Mouse (Mus musculus) A20 (cell line): Measurements from ENCODE around the gene Smok3b.
A peak's percentile ranks its signal among the peaks of the same experiment; 100 is the strongest.
"Not testable (repeated sequence)": the region's sequence is repeated elsewhere in the genome, so short reads cannot be mapped to it uniquely, and the experiment has no call there.

Experiments
- DNase-seq: peaks from one replicate; pipeline ENCODE4 v3.0.0-alpha.2; 2011; ENCODE audit warnings: low read depth, low spot score

Smok3b gene

DNA sequence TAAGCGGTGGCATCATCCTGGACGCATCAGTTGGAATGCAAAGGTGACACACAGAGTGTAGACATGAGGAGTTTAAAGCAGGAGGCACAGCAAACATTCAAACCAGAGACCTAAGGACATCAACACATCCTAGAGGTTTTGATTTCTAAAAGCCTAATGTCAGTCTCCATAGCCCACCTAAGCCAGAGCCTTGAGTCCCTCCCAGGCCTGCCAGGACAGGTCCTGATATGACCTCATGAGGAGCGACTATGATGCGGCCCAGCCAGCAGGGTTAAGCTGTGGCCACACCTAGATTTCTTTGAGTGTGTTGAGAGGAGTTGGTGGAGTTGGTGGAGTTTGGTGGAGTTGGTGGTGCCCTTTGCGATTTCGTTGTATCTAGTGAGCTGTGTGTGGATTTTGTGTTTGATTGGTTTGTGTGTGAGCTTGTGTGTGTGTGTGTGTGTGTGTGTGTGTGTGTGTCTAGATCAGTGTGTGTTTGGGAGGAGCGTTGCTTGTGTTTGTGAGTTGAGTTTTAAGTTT, at the start of gene Smok3b, which contains the start of gene Smok3a:
Gene Smok3b (plus strand): TSS at position 469 of the 519 bp plus-strand sequence.
Gene Smok3a (plus strand): TSS at position 301 of the 519 bp plus-strand sequence.
- DNase-seq: not testable (repeated sequence)

DNA sequence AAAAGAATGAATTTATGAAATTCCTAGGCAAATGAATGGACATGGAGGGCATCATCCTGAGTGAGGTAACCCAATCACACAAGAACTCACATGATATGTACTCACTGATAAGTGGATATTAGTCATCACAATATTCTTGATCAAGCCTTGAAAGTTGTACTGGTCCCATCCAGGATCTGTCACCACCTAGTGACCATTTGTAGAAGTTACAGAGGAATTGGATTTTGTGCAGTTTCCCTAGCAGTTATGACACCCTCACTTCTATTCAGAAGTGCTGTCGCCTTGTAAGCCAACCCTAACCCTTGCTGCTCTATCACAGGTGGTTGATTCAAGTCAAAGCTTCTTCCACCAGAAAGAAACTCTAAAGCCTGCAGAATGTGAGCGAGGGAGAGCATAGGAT, 48.1 kb upstream of the Smok3b start:
- peak; percentile 37 for DNase-seq

DNA sequence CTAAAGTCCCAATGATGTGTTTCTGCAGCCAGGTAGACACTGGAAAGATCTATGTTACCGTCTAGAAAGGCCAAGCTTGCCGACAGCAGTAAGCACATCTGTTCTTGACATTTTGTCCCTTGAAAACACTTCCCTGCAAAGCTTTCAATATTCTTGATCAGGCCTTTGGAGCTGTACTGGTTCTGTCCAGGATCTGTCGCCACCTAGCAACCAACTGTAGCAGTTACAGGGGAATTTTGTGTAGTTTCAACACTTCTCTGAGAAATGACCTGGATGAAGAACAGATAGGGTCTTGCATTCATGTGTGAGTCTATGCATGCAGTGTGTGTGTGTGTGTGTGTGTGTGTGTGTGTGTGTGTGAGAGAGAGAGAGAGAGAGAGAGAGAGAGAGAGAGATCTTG, 47.5 kb upstream of the Smok3b start:
- DNase-seq: peak; percentile 26

DNA sequence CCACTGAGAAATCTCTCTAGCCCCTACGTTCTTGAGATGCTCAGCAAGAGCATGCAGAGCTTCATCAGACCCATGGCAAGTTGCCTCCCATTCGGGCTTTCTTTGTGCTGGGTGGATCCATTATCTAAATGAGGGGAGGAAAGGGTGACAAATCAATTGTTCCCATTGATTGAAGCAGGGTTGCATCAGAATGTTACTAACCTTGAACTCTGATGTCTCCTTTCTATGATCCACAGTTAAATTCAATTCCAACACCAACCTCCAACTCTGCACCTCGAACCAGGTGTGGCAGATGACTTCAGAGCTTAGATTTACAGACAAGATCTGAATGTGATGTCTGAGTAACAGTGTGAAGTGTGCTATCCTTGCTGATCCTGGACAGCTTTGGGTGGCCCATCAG, 46.5 kb upstream of the Smok3b start:
- DNase-seq: no peak

DNA sequence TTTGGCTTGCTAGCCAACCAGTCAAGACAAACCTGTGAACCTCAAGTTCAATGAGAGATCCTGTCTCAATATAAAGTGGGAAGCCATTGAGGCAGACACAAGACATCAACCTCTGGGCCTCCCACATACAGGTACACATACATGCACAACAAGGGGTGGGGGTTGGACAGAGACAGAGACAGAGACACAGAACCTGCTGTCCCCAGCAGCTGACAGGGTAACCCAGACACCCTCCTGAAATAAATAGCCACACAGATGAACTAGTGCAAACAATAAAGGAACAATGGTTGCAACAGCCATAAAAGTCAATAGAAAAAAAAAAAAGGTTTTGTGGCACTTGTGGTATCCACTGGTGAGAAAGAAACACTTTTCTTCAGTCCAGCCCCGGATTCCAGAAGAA, 45.8 kb upstream of the Smok3b start:
- DNase-seq: no peak

DNA sequence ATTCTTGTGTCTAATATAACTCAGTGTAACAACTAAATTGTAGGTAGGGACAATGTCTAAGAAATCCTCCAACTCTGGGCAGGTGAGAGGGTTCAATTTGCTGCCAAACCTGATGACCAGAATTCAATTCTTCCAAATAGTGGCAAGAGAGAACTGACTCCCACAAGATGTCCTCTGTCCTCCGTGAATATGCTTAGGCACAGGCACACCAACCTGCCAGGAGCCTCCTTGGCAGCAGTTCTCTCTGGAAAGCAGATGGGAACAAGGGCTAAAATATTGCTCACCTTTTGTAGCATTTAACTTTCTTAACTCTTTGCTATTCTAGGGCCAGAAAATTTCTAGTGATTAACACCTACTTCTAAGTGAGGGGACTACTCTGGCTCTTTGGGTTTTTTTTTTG, 43.9 kb upstream of the Smok3b start:
- no peak for DNase-seq

DNA sequence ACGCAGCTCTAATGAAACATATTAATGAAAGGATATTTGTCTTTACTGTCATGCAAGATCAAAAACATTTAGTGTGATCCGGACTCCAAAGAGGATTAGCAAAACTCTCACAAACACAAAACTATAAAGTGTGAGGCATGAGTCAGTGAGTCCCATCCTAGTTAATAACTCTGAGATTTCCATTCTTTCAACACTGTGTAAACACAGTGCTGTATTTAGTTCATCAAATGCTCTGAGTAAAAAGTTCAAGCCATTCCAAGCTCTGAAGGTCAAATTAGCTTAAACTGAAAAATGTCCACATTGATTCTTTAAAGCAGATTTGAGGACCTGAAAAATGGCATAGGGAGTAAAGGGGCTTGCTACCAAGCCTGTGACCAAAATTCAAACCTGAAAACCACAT, 42.1 kb upstream of the Smok3b start:
- no peak for DNase-seq

DNA sequence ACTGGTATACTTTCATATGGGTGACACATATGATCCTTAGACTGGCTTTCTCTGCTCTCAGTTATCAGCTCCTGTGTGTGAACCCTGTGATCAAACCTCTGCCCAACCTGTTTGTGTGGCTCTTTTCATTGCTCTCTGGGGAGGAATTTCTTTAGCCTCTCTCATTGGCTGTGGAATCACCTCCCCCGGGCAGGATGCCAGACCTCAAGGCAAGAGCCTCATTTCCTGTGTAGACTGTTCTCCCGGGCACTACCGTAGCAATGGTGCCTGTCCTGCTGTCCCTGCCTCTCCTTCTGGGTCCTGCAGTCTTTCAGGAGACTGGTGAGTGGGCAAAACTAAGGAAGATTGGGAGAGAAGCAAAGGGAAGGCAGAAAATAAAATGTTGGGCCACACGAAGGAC, 39.9 kb upstream of the Smok3b start, which contains the start of gene Azgp1:
Gene Azgp1 (plus strand): TSS at position 221 of the 400 bp plus-strand sequence.
- DNase-seq: no peak

DNA sequence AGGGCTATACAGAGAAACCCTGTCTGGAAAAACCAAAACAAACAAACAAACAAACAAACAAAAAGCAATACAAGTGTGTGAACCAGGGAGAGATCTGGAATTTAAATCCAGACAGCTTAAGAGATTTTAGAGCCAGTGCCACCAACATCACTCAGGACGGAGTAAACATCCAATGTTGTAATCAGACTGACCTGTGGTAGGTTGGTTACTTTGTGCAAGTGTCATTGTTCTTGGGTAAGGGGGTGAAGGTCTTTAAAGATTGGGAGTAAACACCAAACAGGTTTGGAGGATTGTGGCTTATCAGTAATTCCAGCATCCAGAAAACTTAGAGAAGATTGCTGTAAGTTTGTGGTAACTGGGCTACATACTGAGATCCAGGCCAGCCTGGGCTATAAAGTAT, 34.9 kb upstream of the Smok3b start:
- no peak for DNase-seq

DNA sequence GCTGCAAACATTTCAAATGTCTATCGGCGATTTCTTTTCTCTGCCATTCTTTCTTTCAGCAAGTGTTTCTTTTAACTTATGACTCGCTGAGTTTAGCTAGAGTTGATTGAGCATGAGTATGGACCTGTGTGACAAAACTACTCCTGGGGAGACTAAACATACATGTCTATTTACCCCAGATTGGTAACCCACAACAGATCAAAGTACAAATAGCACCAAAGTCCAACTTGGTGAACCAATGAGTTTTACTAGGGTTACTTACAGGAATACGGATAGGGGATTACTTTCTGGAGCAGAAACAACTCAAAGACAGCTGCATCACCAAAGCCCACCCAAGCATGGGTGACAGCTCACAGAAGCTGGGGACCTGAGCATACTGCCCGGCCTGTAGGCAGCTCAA, 11.8 kb upstream of the Smok3b start:
- no peak for DNase-seq

DNA sequence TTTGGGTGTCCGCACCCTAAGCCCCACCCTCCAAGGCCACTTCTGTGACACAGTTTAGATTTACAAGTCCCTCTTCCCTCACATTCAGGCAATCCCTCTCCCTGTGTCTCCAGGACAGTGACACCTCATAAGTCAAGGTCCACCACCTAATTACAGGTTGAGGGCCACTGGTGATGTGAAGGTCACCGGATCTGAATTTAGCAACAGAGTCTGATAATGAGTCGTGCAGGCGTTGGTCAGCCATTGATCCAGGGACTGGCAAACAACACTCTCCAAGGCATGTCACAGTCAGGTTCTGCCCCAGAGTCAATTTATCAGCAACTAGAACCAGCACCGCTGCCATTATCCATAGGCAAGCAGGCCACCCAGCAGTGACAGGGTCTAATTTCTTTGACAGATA, 8.8 kb upstream of the Smok3b start:
- DNase-seq: no peak

DNA sequence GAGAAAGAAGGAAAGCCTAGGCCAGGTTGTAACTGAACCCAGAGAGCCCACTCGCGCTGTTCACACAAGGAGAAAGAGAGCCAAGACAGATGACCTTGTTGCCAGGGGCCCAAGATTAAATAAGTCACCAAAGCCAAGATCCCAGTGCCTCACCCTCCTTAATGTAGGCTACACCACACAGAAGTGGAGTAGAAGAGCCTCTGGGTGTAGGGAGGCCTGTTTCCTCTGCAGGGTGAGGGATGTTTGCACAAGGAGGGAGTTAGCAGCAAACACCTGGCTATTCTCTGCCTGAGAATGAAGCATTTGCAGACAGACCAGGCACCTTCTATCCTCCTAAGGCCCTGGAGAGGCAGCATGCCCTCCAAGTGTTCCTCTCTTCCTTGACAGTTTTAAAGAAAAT, 4.7 kb upstream of the Smok3b start:
- no peak for DNase-seq

DNA sequence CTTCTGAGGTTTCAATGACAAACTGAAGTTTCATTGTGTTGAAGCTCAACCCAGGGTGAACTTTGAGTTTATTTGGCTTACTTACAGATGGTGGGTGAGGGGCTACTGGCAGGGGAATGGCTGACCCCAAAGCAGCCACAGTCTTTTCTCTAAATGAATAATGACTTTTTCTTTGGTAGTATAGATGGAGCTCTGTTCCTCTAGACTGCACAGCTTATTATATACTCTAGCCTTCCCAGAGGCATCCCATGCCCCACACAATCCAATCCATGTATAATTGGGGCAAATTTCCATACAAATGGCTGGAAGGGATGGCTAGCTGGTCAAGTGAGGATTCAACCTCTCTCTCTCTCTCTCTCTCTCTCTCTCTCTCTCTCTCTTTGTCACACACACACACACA, 4.2 kb upstream of the Smok3b start:
- DNase-seq: no peak

DNA sequence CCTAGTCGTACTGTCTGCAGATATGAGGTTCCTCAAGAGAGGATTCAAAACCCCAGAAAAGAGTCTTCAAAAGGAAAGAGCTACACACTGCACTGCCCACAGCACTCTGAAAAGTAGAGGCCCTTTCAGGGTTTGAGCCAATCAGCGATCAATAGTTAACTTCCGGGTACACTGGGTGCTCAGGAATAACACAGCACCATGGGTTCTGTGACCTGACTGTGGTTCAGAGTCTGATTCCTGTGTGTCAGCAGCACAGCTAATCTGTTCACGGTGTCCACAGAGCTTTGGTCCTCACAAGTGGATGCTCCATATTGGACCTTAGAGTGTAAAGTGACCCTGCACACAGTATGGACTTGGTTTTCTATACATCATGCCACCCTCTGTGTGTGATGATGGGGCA, 1.7 kb upstream of the Smok3b start:
- DNase-seq: not testable (repeated sequence)

DNA sequence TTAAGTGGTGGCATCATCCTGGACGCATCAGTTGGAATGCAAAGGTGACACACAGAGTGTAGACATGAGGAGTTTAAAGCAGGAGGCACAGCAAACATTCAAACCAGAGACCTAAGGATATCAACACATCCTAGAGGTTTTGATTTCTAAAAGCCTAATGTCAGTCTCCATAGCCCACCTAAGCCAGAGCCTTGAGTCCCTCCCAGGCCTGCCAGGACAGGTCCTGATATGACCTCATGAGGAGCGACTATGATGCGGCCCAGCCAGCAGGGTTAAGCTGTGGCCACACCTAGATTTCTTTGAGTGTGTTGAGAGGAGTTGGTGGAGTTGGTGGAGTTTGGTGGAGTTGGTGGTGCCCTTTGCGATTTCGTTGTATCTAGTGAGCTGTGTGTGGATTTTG, 31.7 kb downstream of the Smok3b start, which contains the start of gene Smok3c:
Gene Smok3c (plus strand): TSS at position 301 of the 400 bp plus-strand sequence.
- DNase-seq: not testable (repeated sequence)

DNA sequence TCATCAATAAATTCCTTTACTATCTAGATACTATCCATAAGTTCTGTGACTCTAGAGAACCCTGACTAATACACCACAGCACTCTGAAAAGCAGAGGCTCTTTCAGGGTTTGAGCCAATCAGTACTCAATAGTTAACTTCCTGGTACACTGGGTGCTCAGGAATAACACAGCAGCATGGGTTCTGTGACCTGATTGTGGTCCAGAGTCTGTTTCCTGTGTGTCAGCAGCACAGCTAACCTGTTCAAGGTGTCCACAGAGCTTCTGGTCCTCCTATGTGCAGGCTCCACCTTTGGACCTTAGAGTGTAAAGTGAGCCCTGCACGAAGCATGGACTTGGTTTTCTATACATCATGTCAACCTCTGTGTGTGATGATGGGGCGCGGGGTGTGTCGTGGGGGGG, 52.6 kb downstream of the Smok3b start:
- DNase-seq: no peak

DNA sequence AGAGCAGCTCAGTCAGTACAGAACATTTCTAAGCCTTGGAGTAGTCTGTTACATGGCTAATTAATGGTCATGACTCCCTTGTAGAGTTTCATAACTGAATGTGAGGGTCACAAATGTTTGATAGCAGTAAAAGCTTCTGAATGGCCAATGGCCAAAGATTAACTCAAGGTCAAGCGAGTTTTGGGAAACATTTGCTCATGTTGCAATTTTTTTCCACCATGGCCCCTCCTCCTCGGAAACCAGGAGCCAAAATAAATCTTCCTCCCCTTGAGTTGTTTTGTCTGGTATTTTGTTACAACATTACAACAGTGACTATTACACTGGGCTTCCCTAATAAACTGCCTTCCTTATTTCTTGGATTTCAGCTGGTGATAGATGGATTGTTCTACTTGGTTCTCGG, 54.5 kb downstream of the Smok3b start:
- no peak for DNase-seq

DNA sequence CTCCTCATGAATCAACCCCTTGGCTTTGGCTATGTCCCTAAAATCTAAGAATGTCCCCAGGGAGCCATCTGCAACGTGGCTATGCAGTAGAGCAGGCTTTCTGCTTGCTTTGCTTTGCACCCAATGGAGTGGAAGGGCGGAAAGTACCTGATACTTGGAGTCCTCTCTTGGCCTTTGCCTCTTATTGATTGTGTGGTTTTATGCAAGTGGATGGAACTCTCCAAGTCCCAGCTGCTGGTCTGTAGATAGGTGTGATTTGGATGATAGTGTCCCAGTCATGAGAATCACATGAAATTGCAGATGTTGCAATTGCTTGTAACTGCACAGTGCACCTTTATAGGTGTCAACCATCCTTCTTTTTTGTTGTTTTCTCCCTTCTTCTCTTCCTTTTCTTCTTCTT, 54.9 kb downstream of the Smok3b start:
- DNase-seq: no peak

DNA sequence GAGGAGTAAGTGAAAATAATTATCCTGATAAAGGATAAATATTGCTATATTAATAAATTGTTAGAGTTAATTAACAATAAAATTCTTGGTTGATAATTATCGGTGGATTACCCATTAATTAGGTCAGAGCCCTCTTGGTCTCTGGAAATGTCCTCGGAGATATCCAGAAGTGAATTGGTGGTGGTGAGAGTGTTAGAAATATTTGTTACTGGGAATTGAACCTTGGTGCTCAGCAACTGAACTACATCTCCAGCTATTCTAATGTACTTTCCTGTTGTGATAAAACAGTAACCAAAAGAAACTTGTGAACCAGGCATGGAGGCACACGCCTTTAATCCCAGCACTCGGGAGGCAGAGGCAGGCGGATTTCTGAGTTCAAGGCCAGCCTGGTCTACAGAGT, 59.2 kb downstream of the Smok3b start:
- no peak for DNase-seq

DNA sequence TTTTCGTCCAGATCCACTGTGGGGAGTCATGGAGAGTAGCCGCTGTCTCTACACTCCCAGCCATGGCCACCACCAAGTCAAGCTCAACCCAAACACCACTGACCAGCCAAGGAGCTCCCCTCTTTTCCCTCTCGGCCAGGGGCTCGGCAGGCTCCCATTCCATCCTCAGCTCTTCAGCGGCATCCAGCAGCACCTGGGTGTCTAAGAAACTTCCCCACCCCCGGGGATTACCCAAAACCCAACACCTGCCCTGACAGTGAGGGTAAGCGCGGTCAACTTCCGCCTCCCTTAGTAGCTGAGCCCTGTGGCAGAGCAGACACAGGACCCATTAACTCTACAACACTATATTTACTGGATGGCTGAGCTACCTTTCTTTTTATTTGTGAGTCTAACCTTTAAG, 60.2 kb downstream of the Smok3b start:
- DNase-seq: peak; percentile 61

DNA sequence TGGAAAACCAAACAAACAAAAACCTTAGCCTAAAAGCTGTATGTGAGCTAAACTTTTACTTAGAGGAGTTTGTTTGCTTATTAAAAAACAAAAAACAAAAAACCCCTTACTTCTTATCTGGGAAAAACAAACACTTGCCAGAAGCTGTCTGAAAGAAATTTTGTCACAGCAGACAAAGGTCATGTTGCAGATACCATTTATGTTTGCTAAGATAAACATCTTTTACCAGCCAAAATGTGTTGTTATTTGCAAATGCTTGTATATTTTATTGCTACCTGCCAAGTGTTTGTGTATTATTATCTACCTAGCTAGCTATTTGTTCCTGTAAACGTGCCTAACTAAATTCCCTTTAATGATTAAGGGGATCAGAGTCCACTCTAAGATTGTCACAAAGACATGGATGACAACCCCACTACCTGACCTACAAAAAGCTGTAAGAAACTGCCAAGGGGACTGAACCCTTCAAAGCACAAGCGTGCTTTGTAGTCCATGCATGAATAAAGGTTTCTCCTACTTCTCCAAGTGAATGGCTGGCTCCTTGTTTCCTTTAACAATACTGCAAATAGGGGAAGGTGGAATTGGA, 62.2 kb downstream of the Smok3b start:
- no peak for DNase-seq

DNA sequence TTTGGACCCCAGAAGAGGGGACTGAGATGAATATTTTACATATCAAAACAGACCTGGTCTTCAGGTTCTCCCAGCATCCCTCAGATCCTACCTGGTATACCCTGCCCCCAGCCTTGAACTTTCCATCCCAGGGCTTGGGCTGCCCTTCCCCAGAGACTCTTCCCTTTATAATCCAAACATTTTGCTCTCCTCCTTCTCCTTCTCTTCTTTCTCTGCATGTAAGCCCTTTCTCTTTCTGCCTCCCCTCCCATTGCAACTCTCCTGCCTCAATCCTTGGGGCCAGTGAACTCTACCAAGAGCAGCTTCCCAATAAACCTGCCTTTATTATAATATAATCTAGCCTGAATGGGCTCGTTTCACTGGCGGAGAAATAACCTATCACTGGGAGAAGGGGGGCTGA, 62.7 kb downstream of the Smok3b start:
- DNase-seq: no peak

DNA sequence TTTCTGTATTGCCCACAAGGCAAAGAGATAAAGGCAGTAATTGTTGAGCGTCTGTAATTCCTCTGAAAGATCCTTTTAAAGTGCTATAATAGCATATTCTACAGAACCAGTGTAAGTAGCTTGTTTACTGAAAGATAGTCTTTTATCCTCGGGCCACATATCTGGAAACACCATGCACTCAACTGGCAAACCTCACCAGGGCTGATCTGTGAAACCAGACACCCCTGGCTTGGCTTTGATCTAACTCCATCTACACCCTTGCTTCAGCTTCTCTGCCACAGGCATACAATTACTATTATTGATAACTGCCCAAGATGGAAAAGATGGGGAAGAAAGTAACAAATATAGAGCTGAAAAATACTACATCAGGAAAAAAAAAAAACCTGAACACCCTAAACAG, 63.3 kb downstream of the Smok3b start:
- no peak for DNase-seq

DNA sequence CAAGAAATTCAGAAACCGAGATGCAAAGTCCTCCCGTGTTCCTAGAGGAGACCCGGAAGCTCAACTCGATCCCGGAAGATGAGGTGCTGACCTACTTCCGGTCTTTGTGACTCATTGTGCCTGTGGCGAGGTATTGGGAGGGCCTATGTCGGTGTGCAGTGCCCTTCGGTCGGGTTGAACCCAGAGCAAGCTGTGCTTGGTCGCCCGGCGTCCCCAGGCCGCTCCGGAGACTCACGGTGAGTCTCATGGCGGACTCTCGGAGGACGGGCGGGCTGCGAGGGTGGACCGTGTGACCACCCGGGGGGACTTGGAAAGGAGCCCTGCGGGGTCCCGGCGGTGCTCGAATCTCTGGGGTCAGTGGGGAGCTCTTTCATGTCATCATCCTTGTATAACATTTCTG, 63.8 kb downstream of the Smok3b start, which contains the start of gene Zkscan1:
Gene Zkscan1 (plus strand): TSS at position 89 of the 400 bp plus-strand sequence.
- DNase-seq: peak; percentile 91
